Mouse (Mus musculus) kidney, embryonic 14.5 days (tissue): ENCODE data around the gene Gsg1l. TPM values are rescaled to one million over a fixed set of nuclear protein-coding genes. Genes with fewer than 3 reads are reported as not detected.
A peak's percentile ranks its signal among the peaks of the same experiment; 100 is the strongest.

Experiments used
- ATAC-seq: fragments of 200-750 bp; cut with Nextera tagmentation; 2 replicates; pipeline ENCODE4 v1.8.0; 2017; ENCODE audit warnings: moderate number of reproducible peaks, mild to moderate bottlenecking, moderate TSS enrichment, moderate library complexity; ENCODE audit not compliant: low FRiP score, low TSS enrichment
- H3K27ac ChIP-seq: fragments of 300-500 bp; sonication (generic); 2 replicates; pipeline ENCODE4 v1.5.1; 2014; ENCODE audit warnings: low read depth, mild to moderate bottlenecking, low read length, moderate library complexity, mixed read lengths
- H3K27me3 ChIP-seq: fragments of 300-500 bp; sonication (generic); 2 replicates; pipeline ENCODE4 v1.6.1; 2014; ENCODE audit warnings: mild to moderate bottlenecking, low read length; ENCODE audit not compliant: control insufficient read depth, insufficient read depth
- H3K36me3 ChIP-seq: fragments of 300-500 bp; sonication (generic); 2 replicates; pipeline ENCODE4 v1.6.1; 2014; ENCODE audit warnings: low read length, mixed read lengths; ENCODE audit not compliant: control insufficient read depth, insufficient read depth
- H3K4me1 ChIP-seq: fragments of 300-500 bp; sonication (generic); 2 replicates; pipeline ENCODE4 v1.6.1; 2014; ENCODE audit warnings: low read length, mixed read lengths; ENCODE audit not compliant: control insufficient read depth, insufficient read depth
- H3K4me2 ChIP-seq: fragments of 300-500 bp; sonication (generic); replicated peaks from 2 replicates; pipeline ENCODE4 v1.6.1; 2014; ENCODE audit warnings: low read depth, mild to moderate bottlenecking, low read length
- H3K4me3 ChIP-seq: fragments of 300-500 bp; sonication (generic); 2 replicates; pipeline ENCODE4 v1.5.1; 2014; ENCODE audit warnings: mild to moderate bottlenecking, low read length
- H3K9ac ChIP-seq: fragments of 300-500 bp; sonication (generic); 2 replicates; pipeline ENCODE4 v1.6.1; 2014; ENCODE audit warnings: low read depth, mild to moderate bottlenecking, low read length, moderate library complexity
- H3K9me3 ChIP-seq: fragments of 300-500 bp; sonication (generic); 2 replicates; pipeline ENCODE4 v1.6.1; 2016; ENCODE audit warnings: low read length; ENCODE audit not compliant: control insufficient read depth
- WGBS: fragments of 180-500 bp; shearing (Covaris S2); extraction: QIAGEN DNeasy Blood & Tissue Kit; methylation state at CpG from one replicate; pipeline ENCODE4 v1.1.7; 2014; 5-methylcytosine and 5-hydroxymethylcytosine counted together
- polyA plus RNA-seq: library from polyadenylated mRNA; unstranded; fragments of >200 nt; fragmentation: Nextera tagmentation; extraction: Ambion mirVana; gene quantifications from 2 replicates; pipeline ENCODE4 v1.2.1, GENCODE M21; 2014

The Gsg1l gene
- polyA plus RNA-seq, 1 experiment from 2014 or later = 0.51 TPM

- no peak for ATAC-seq
- Histone ChIP-seq H3K9ac (no peak overlapping the region), H3K9me3 (no peaks in the 10 kb centered on the region), H3K27ac (no peak overlapping the region), H3K4me2 (no peak overlapping the region), H3K4me3 (no peak overlapping the region), H3K36me3 (no peaks in the 10 kb centered on the region), H3K27me3 (no peaks in the 10 kb centered on the region), H3K4me1 (peaks cover 10% of the 10 kb centered on the region; the same call in 1 of the 2 replicates)
- WGBS = 71% methylated on average over 4 of the region's 4 CpGs
These were observed 73.9 kb downstream of the Gsg1l start for GRCm38 (mm10) chr7:126008139-126008788.

- Histone ChIP-seq H3K9me3 (no peaks in the 10 kb centered on the region), H3K27ac (no peak overlapping the region), H3K9ac (no peak overlapping the region), H3K36me3 (no peaks in the 10 kb centered on the region), H3K4me1 (peaks cover 14% of the 10 kb centered on the region; the same call in 1 of the 2 replicates), H3K4me3 (no peak overlapping the region), H3K4me2 (no peak overlapping the region), H3K27me3 (no peaks in the 10 kb centered on the region)
- WGBS = 55% methylated on average over 10 of the region's 10 CpGs
- ATAC-seq = no peak
These were observed 74.9 kb downstream of the Gsg1l start for GRCm38 (mm10) chr7:126007132-126007910.

GRCm38 (mm10) chr7:126005274-126005673 is 76.9 kb downstream of the Gsg1l start:
- Histone ChIP-seq H3K27ac (no peak overlapping the region), H3K4me1 (peaks cover 12% of the 10 kb centered on the region; the same call in 1 of the 2 replicates), H3K9me3 (no peaks in the 10 kb centered on the region), H3K27me3 (no peaks in the 10 kb centered on the region), H3K4me3 (no peak overlapping the region), H3K36me3 (no peaks in the 10 kb centered on the region), H3K9ac (no peak overlapping the region), H3K4me2 (no peak overlapping the region)
- ATAC-seq = no peak
- 60% methylated on average over 5 of the region's 5 CpGs for WGBS

- Histone ChIP-seq H3K9ac (no peak overlapping the region), H3K27ac (no peak overlapping the region), H3K27me3 (no peaks in the 10 kb centered on the region), H3K36me3 (no peaks in the 10 kb centered on the region), H3K4me3 (no peak overlapping the region), H3K9me3 (no peaks in the 10 kb centered on the region), H3K4me2 (no peak overlapping the region), H3K4me1 (peaks cover 12% of the 10 kb centered on the region; the same call in 1 of the 2 replicates)
- peak; percentile 85 for ATAC-seq
- WGBS = 43% methylated on average over 5 of the region's 5 CpGs
These were observed 80.5 kb downstream of the Gsg1l start for GRCm38 (mm10) chr7:126001683-126002082.

GRCm38 (mm10) chr7:125999921-126000320 is 82.3 kb downstream of the Gsg1l start:
- H3K27me3 ChIP-seq = no peaks in the 10 kb centered on the region
- H3K36me3 ChIP-seq = no peaks in the 10 kb centered on the region
- H3K9me3 ChIP-seq = no peaks in the 10 kb centered on the region
- WGBS = 92% methylated on average over 3 of the region's 3 CpGs
- no peak overlapping the region for H3K4me2 ChIP-seq
- ATAC-seq = no peak
- no peak overlapping the region for H3K9ac ChIP-seq
- H3K4me3 ChIP-seq = no peak overlapping the region
- H3K27ac ChIP-seq = no peak overlapping the region
- H3K4me1 ChIP-seq = peaks cover 12% of the 10 kb centered on the region; the same call in 1 of the 2 replicates

- ATAC-seq = no peak
- Histone ChIP-seq H3K27me3 (no peaks in the 10 kb centered on the region), H3K36me3 (no peaks in the 10 kb centered on the region), H3K4me1 (no peaks in the 10 kb centered on the region), H3K9me3 (no peaks in the 10 kb centered on the region), H3K27ac (no peak overlapping the region), H3K4me3 (no peak overlapping the region), H3K4me2 (no peak overlapping the region), H3K9ac (no peak overlapping the region)
- WGBS = 94% methylated on average over 1 of the region's 1 CpGs
These were observed 86.1 kb downstream of the Gsg1l start for GRCm38 (mm10) chr7:125996151-125996550.

GRCm38 (mm10) chr7:125992356-125992891 is 89.8 kb downstream of the Gsg1l start:
- Histone ChIP-seq H3K4me1 (no peaks in the 10 kb centered on the region), H3K27me3 (no peaks in the 10 kb centered on the region), H3K4me3 (no peak overlapping the region), H3K9me3 (no peaks in the 10 kb centered on the region), H3K4me2 (no peak overlapping the region), H3K36me3 (no peaks in the 10 kb centered on the region), H3K9ac (no peak overlapping the region), H3K27ac (no peak overlapping the region)
- 65% methylated on average over 6 of the region's 6 CpGs for WGBS
- no peak for ATAC-seq

- no peak for ATAC-seq
- H3K9ac ChIP-seq = no peak overlapping the region
- 51% methylated on average over 2 of the region's 2 CpGs for WGBS
- no peaks in the 10 kb centered on the region for H3K9me3 ChIP-seq
- H3K4me3 ChIP-seq = no peak overlapping the region
- H3K27me3 ChIP-seq = no peaks in the 10 kb centered on the region
- H3K4me2 ChIP-seq = no peak overlapping the region
- H3K36me3 ChIP-seq = no peaks in the 10 kb centered on the region
- H3K27ac ChIP-seq = no peak overlapping the region
- H3K4me1 ChIP-seq = no peaks in the 10 kb centered on the region
These were observed 90.4 kb downstream of the Gsg1l start for GRCm38 (mm10) chr7:125991846-125992245.

- Histone ChIP-seq H3K9ac (no peak overlapping the region), H3K27me3 (no peaks in the 10 kb centered on the region), H3K4me3 (no peak overlapping the region), H3K4me1 (no peaks in the 10 kb centered on the region), H3K27ac (no peak overlapping the region), H3K9me3 (no peaks in the 10 kb centered on the region), H3K4me2 (no peak overlapping the region), H3K36me3 (no peaks in the 10 kb centered on the region)
- WGBS = 72% methylated on average over 7 of the region's 7 CpGs
- ATAC-seq = no peak
These were observed 92.2 kb downstream of the Gsg1l start for GRCm38 (mm10) chr7:125989969-125990368.
